Mouse (Mus musculus) lung, postnatal 14 days (tissue): ENCODE measurements at regions not wholly inside any gene's neighbourhood (a gene's known extent, or its start where the extent isn't known, plus 50 kb on each side); places are given as distances from the start of the nearest gene placed in this dataset.

Experiments
- DNase-seq: peaks from one replicate; pipeline ENCODE4 v3.0.0; 2021

DNA sequence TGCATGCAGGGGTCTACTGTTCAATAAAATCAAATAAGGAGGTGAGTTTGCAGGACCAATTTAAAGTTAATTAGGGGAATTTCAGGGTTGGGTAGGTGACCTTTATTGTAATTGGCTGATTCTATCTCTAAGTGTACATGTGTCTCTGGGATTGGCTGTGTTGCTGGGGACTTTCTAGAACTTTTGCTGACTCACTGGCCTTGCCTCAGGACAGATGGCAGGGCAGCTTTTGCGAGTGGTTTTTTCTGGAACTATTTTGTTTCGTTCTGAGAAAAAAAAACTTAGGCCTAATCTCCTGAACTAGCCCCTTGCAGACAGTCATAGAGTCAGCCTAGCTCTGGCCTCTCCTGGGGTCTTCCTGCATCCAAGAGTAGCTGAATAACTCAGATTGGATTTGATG, 249.3 kb upstream of the Mdga2 start:
- no peak for DNase-seq

GRCm38 (mm10) chr12:67471001-67471400, 248.7 kb upstream of the Mdga2 start:
- peak; percentile 1 for DNase-seq

- DNase-seq: no peak
These were observed 226.8 kb upstream of the Mdga2 start for GRCm38 (mm10) chr12:67449109-67449508.

DNA sequence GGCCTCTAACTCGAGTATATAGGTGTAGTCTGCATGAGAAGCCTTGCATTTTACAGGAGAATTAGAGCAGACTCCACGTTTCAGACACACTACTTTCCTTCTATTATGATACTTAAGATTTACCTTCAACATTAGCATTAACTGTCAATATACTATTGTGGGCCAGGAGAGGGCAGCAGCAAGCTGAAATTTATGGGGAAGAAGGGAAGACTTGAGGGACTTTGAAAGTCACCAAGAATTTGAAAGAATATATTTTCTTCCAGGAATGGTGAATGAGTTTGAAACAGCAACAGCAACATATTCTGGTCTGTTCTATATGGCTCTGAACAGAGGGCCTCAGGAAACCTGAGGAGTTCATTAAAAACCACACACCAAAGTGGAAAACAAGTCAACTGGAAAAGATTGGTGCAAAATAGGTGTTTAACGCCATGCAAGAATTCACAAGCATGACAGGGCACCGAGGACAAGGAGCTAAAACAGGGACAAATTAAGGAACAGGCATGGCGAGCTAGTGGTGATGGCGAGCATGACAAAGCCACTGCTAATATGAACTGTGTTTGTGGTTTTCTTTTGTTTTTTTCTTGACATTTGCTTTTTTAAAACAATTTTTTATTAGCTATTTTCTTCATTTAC, 208.1 kb upstream of the Mdga2 start:
- DNase-seq: no peak

DNA sequence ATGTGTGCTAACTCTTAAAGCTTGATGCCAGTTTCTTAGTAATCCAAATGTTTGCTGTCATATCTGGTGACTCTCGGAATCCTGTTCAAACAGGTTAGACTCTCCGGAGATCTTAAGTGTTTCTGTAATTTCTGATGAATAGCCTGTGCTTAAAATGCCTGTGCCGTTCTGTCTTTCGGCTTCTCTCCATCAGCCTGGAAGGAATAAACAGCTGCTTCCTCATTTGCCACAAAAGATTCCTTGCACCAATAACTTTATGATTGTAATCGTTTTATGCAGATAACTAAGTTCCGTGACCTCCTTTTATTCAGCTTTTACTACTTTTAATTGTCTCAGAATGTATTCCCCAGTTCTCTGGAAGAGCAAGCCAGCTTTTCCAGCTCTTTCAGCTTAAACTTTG, 204.5 kb upstream of the Mdga2 start:
- DNase-seq: no peak

- DNase-seq: no peak
These were observed 177.2 kb upstream of the Mdga2 start for GRCm38 (mm10) chr12:67399537-67399936.

DNA sequence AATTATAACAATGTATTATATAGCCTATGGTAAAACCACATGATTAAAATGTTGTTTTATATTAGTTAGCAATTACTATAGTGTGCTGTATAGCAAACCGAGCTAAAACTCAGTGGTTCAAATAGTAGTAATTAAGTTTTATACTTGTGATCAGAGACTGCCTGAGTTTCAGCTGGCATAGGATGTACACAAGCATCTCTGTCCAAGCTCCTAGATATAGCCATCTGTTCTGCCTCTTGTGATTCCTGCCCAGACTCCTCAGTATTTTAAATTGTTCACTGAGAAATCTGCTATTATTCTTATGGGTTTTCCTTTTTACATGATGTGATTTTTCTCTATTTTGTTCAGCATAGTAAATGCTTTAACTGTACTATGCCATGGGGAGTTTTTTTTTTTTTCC, 152.2 kb upstream of the Mdga2 start:
- no peak for DNase-seq

GRCm38 (mm10) chr12:67348551-67348950, 126.2 kb upstream of the Mdga2 start:
- no peak for DNase-seq

- no peak for DNase-seq
These were observed 110.2 kb upstream of the Mdga2 start for GRCm38 (mm10) chr12:67332483-67332998.

GRCm38 (mm10) chr12:67326326-67326725, 104.0 kb upstream of the Mdga2 start:
- no peak for DNase-seq

GRCm38 (mm10) chr12:67325799-67326198, 103.5 kb upstream of the Mdga2 start:
- DNase-seq: no peak

DNA sequence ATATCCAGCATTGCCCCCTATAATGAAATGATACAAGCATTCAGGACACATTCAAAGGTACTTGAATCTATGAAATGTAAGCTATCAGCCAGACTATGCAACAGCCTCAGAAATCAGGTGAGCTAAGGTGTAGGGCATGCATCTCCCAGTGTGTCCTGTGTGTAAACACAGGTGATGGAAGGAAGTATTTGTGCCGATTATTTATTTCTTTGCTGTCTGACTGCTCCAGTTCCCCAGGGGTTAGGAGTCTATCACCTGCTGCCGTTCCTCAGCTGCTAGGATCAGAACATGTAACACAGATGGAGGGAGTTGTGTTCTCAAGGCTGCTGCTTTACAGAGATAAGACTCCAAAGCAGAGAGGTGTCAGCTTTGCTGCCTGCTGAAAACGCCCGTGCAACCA, 103.0 kb upstream of the Mdga2 start:
- no peak for DNase-seq

- DNase-seq: no peak
These were observed 96.3 kb upstream of the Mdga2 start for GRCm38 (mm10) chr12:67318687-67319086.

DNA sequence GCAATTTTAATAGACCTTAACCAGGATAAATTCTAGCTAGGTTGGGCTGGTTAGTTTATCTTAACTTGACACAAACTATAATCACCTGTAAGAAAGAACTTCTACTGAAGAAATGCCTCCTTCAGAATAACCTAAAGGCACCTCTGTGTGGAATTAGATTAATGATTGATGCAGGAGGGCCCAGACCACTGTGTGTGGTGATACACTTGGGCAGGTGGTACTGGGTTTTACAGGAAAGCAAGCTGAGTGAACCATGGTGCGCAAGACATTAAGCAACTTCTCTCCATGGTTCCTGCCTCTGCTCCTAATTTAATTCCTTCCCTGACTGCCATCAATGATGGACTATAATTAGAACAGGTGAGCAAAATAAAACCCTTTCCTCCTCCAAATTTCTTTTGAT, 77.9 kb upstream of the Mdga2 start:
- no peak for DNase-seq

- DNase-seq: no peak
These were observed 67.7 kb upstream of the Mdga2 start for GRCm38 (mm10) chr12:67290054-67290453.

GRCm38 (mm10) chr12:67272863-67273262, 50.5 kb upstream of the Mdga2 start:
- no peak for DNase-seq

- DNase-seq: no peak
These were observed 50.0 kb upstream of the Mdga2 start for GRCm38 (mm10) chr12:67272329-67272728.
